Mouse (Mus musculus): ENCODE data around the gene Acsf2. TPM values are rescaled to one million over a fixed set of nuclear protein-coding genes. Genes with fewer than 3 reads are reported as not detected.

The Acsf2 gene
- total and polyA plus RNA-seq, 3 experiments, result 4.5 to 25.7 (median 7.5) TPM

DNA sequence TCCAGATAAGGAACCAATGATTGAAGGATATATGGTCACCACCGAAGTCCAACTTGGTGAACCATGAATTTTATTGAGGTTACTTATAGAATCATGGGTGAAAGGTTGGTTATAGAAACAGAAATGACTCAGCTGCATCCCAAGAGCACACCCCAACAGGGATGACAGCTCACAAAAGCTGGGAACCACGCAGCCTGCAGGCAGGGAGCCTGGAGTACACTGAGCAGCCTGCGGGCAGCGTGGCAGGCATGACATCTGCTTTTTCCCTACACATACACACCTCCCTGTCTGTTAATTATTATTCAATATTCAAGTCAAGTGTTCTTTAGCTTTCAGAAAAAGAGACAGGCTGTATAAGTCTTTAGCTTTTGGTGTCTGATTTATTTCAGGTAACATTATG lies 12.9 kb upstream of the Acsf2 start:
- Histone ChIP-seq H3K4me2 (ENCODE audit: insufficient read depth, low read depth, poor library complexity, severe bottlenecking) (no peak overlapping the region), H3K4me3 (replicated peaks in 1 of 3; ENCODE audit: low read depth in 2 of 3, low read length in 2 of 3, poor library complexity in 1 of 3) (no peak overlapping the region), H3K79me2 (replicated peaks; ENCODE audit: control insufficient read depth, extremely low read depth, insufficient read depth, poor library complexity, severe bottlenecking) (no peaks in the 10 kb centered on the region), H3K9ac (ENCODE audit: insufficient read depth, low read depth) (no peak overlapping the region), H3K36me3 (replicated peaks in 1 of 2; ENCODE audit: control insufficient read depth in 1 of 2, insufficient read depth in 1 of 2, low read length in 1 of 2) (no peaks in the 10 kb centered on the region), H3K9me3 (replicated peaks; ENCODE audit: low read length) (peaks cover 12% of the 10 kb centered on the region), H3K27me3 (replicated peaks) (no peaks in the 10 kb centered on the region), H3K4me1 (ENCODE audit: control insufficient read depth in 1 of 2, insufficient read depth in 2 of 2) (peaks cover 2 to 16% of the 10 kb centered on the region in 2 experiments; a peak in 3 of 4 replicates), H3K27ac (ENCODE audit: insufficient read depth, low read depth) (no peak overlapping the region)
- no peak for DNase-seq (ENCODE audit: extremely low read depth)
- in situ Hi-C loops (cut with MboI; ENCODE audit: low pct_ligation_motif_present, low pct_unique_long_range_greater_than_20kb, low sequenced_read_pairs), result no loop called here
- dilution Hi-C loops (cut with MboI; ENCODE audit: extremely low pct_ligation_motif_present, extremely low pct_unique_long_range_greater_than_20kb, low sequenced_read_pairs), result no loop called here
- TF ChIP-seq KAT2A (IDR thresholded peaks at IDR 0.05; ENCODE audit: insufficient replicate concordance, low read length) (no peak), CTCF (conservative IDR thresholded peaks at IDR 0.05 in 1 of 2, IDR thresholded peaks at IDR 0.05 in 1 of 2; ENCODE audit: low read depth in 2 of 2, low read length in 2 of 2) (no peak), CHD1 (IDR thresholded peaks at IDR 0.05; ENCODE audit: low read depth, low read length) (no peak), IRF4 (IDR thresholded peaks at IDR 0.05; ENCODE audit: low read depth, low read length) (no peak), USF2 (conservative IDR thresholded peaks at IDR 0.05; ENCODE audit: low read depth, low read length) (no peak), MEF2A (IDR thresholded peaks at IDR 0.05; ENCODE audit: borderline replicate concordance, low read depth, low read length) (no peak), ZC3H11A (IDR thresholded peaks at IDR 0.05; ENCODE audit: low read depth, low read length) (no peak)

DNA sequence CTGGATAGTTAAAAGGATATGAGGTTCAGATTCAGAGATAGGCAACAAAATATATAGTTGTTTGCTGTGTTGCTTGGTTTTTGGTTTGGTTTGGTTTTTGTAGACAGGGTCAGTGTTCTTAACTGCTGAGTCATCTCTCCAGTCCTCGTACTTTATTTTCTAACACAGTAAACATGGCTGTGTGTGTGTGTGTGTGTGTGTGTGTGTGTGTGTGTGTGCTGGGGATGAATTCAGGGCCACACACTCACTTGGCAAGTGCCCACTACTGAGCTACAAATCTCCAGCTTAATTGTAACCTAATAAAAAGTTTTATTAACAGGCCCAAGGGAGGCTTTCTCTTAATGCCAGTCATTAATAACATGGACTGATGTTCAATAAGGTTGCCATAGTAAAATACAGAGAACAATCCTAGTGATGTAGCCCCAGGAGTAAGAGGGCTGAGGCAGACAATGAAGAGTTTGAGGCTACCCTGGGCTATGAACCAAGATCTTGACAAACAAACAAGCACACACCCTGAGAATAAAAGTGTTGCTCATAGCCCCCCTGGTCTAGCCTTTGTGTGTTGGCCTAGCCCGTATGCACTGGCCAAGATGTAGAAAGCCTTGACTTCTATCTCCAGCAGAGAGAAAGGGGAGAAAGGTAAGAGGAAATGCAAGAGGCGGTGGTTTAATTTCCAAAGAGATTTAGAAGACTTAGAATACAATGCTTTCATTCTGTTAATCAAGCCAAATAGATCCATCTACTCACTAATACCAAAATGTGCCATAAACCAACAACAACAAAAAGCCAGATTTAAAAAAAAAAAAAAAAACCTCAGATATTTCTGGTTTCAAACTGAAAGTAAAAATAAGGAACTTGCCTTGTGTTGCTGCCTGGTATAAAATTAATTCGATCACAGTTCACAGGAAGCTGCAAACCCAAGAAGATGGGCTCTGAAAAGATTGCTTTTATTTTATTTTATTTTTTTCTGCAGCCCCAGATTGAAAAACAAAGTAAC lies 9.4 kb upstream of the Acsf2 start:
- Histone ChIP-seq H3K4me3 (replicated peaks in 1 of 3; ENCODE audit: low read depth in 2 of 3, low read length in 2 of 3, poor library complexity in 1 of 3) (no peak overlapping the region), H3K27me3 (replicated peaks) (no peaks in the 10 kb centered on the region)

More for the DNA sequence above, 9.4 kb upstream of the Acsf2 start:
- H3K27ac ChIP-seq (ENCODE audit: insufficient read depth, low read depth), result no peak overlapping the region
- in situ Hi-C loops (cut with MboI; ENCODE audit: low pct_ligation_motif_present, low pct_unique_long_range_greater_than_20kb, low sequenced_read_pairs), result no loop called here
- TF ChIP-seq IRF4 (IDR thresholded peaks at IDR 0.05; ENCODE audit: low read depth, low read length) (no peak), ZNF384 (IDR thresholded peaks at IDR 0.05; ENCODE audit: low read depth, low read length) (peak; percentile 81), JUN (IDR thresholded peaks at IDR 0.05; ENCODE audit: insufficient read depth, low read depth, low read length) (no peak), TBP (conservative IDR thresholded peaks at IDR 0.05; ENCODE audit: low read depth, low read length) (no peak), E2F4 (IDR thresholded peaks at IDR 0.05; ENCODE audit: insufficient replicate concordance, low read depth, low read length) (no peak), CHD2 (IDR thresholded peaks at IDR 0.05; ENCODE audit: low read length) (no peak), BHLHE40 (IDR thresholded peaks at IDR 0.05; ENCODE audit: low read depth, low read length) (no peak), NELFE (IDR thresholded peaks at IDR 0.05; ENCODE audit: low read depth, low read length) (no peak), POLR2A (IDR thresholded peaks at IDR 0.05; ENCODE audit: low read depth, low read length) (no peak), MAFK (IDR thresholded peaks at IDR 0.05; ENCODE audit: insufficient replicate concordance, low read length) (0 out of 2 replicates have a peak, but pooled peaks have one; percentile 80), ZMIZ1 (IDR thresholded peaks at IDR 0.05; ENCODE audit: low read depth, low read length) (no peak), KAT2A (IDR thresholded peaks at IDR 0.05; ENCODE audit: insufficient replicate concordance, low read length) (no peak), SMC3 (IDR thresholded peaks at IDR 0.05; ENCODE audit: low read depth, low read length) (no peak)
- peak overlapping the region; percentile 13; the same call in 1 of the 2 replicates for H3K9ac ChIP-seq (ENCODE audit: insufficient read depth, low read depth)
- dilution Hi-C loops (cut with MboI; ENCODE audit: extremely low pct_ligation_motif_present, extremely low pct_unique_long_range_greater_than_20kb, low sequenced_read_pairs), result no loop called here
- DNase-seq (ENCODE audit: extremely low read depth), result no peak
- no peaks in the 10 kb centered on the region for H3K9me3 ChIP-seq (replicated peaks; ENCODE audit: low read length)
- no peaks in the 10 kb centered on the region for H3K36me3 ChIP-seq (replicated peaks in 1 of 2; ENCODE audit: control insufficient read depth in 1 of 2, insufficient read depth in 1 of 2, low read length in 1 of 2)
- H3K4me2 ChIP-seq (ENCODE audit: insufficient read depth, low read depth, poor library complexity, severe bottlenecking), result peak overlapping the region; percentile 73
- H3K4me1 ChIP-seq (ENCODE audit: control insufficient read depth in 1 of 2, insufficient read depth in 2 of 2), result peaks cover 2 to 16% of the 10 kb centered on the region in 2 experiments; a peak in 3 of 4 replicates
- no peaks in the 10 kb centered on the region for H3K79me2 ChIP-seq (replicated peaks; ENCODE audit: control insufficient read depth, extremely low read depth, insufficient read depth, poor library complexity, severe bottlenecking)
